Mouse (Mus musculus): ENCODE measurements around the gene Cox6a1. TPM values are rescaled to one million over a fixed set of nuclear protein-coding genes. Genes with fewer than 3 reads are reported as not detected.

The Cox6a1 gene
- polyA plus RNA-seq, 1 experiment from 2014 or later = 734 TPM

DNA sequence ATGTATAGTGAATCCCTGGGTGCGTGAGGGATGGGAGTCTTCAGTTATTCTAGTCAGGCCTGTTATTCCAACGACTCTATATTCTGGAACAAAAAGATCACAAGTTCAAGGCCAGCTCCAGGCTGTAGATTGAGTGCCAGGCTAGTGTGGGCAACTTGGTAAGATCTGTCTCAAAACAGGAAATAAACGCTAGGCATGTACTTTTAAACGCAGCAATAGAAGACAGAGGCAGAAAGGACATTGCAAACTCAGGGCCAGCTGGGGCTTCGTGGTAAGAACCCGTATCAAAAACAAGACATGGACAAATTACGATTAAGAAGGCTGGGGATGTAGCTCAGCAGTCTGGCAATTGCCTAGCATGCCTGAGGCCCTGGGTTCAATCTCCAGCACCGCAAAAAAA, 10.7 kb upstream of the Cox6a1 start:
- Histone ChIP-seq H3K27ac (replicated peaks; ENCODE audit: low read depth, low read length) (no peak overlapping the region), H3K36me3 (ENCODE audit: control insufficient read depth, insufficient read depth, low read length) (no peaks in the 10 kb centered on the region), H3K9me3 (ENCODE audit: control insufficient read depth, low read length) (no peaks in the 10 kb centered on the region), H3K4me1 (ENCODE audit: control insufficient read depth, insufficient read depth, low read length) (no peaks in the 10 kb centered on the region), H3K4me2 (ENCODE audit: low read depth, severe bottlenecking) (no peak overlapping the region), H3K27me3 (ENCODE audit: control insufficient read depth, insufficient read depth, low read length) (no peaks in the 10 kb centered on the region), H3K9ac (ENCODE audit: low read length) (no peak overlapping the region), H3K4me3 (ENCODE audit: low read depth, low read length) (no peak overlapping the region)
- ATAC-seq (ENCODE audit: insufficient number of reproducible peaks, low FRiP score, low TSS enrichment, low read depth) = no peak
- WGBS = 90% methylated on average over 8 of the region's 8 CpGs
- DNase-seq (ENCODE audit: low spot score) = no peak

DNA sequence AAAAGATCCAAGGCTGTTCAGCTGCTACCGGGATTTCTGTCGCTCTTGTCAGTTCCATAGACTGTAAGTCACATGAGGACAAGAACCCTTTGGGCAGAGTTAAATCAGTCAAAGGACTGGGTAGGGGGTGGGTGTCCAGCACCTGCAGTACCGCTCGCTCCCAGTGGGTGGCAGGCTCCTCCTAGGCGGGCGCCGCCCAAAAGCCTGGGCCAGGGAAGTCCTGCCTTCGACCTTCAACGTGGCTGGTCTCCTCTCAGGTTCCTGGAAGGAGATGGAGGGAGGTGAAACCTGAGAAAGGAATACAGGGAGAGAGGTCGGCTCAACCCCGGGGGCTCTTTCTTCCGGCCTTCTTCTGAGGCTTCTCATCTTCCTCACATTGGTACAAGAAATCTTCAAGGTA, 10.1 kb upstream of the Cox6a1 start:
- DNase-seq (ENCODE audit: low spot score) (peak; percentile 96), ATAC-seq (ENCODE audit: insufficient number of reproducible peaks, low FRiP score, low TSS enrichment, low read depth) (peak; percentile 72; the same call in 1 of the 2 replicates)
- Histone ChIP-seq H3K27ac (replicated peaks; ENCODE audit: low read depth, low read length) (no peak overlapping the region), H3K9me3 (ENCODE audit: control insufficient read depth, low read length) (no peaks in the 10 kb centered on the region), H3K4me1 (ENCODE audit: control insufficient read depth, insufficient read depth, low read length) (no peaks in the 10 kb centered on the region), H3K27me3 (ENCODE audit: control insufficient read depth, insufficient read depth, low read length) (no peaks in the 10 kb centered on the region), H3K4me2 (ENCODE audit: low read depth, severe bottlenecking) (no peak overlapping the region), H3K36me3 (ENCODE audit: control insufficient read depth, insufficient read depth, low read length) (no peaks in the 10 kb centered on the region), H3K4me3 (ENCODE audit: low read depth, low read length) (no peak overlapping the region), H3K9ac (ENCODE audit: low read length) (no peak overlapping the region)
- WGBS = 6% methylated on average over 12 of the region's 12 CpGs

DNA sequence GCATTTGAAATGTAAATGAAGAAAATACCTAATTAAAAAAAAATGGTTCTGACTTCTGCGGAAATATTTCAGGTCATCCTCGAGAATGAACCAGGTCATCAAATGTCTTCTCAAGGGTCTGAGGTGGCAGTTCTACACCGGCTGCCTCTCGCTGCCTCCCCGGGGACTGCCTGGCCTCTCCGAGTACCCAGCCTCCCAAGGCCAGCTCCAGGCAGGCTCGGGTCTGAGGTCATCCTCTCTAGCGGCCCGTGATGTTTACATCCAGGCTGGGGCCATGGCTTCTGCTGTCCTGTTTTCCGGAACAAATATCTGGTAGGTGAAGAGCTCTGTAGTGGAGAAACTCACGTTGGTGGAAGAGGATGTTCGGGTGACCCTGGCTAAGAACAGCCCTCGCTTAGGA, 6.3 kb upstream of the Cox6a1 start:
- no peak overlapping the region for H3K27ac ChIP-seq (replicated peaks; ENCODE audit: low read depth, low read length)
- DNase-seq (ENCODE audit: low spot score) (no peak), ATAC-seq (ENCODE audit: insufficient number of reproducible peaks, low FRiP score, low TSS enrichment, low read depth) (no peak)
- H3K36me3 ChIP-seq (ENCODE audit: control insufficient read depth, insufficient read depth, low read length) = no peaks in the 10 kb centered on the region
- no peak overlapping the region for H3K9ac ChIP-seq (ENCODE audit: low read length)
- no peak overlapping the region for H3K4me3 ChIP-seq (ENCODE audit: low read depth, low read length)
- H3K4me2 ChIP-seq (ENCODE audit: low read depth, severe bottlenecking) = no peak overlapping the region
- no peaks in the 10 kb centered on the region for H3K27me3 ChIP-seq (ENCODE audit: control insufficient read depth, insufficient read depth, low read length)
- no peaks in the 10 kb centered on the region for H3K9me3 ChIP-seq (ENCODE audit: control insufficient read depth, low read length)
- no peaks in the 10 kb centered on the region for H3K4me1 ChIP-seq (ENCODE audit: control insufficient read depth, insufficient read depth, low read length)
- WGBS = 69% methylated on average over 13 of the region's 13 CpGs

DNA sequence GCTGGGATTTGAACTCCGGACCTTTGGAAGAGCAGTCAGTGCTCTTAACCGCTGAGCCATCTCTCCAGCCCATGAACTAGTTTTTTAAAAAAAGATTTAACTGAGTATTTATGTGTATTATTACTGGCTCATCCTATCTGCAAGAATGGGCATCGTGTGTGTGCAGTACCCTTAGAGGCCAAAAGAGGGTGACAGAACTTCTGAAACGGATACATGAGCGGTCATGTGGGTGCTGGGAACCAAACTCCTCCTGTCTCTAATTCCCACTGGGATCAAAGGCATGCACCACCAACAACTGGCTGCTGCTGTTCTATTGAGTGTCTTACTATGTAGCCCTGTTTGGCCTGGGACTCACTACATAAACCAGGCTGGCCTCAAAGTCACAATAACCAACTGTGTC, 2.6 kb upstream of the Cox6a1 start:
- ATAC-seq (ENCODE audit: insufficient number of reproducible peaks, low FRiP score, low TSS enrichment, low read depth) = no peak
- no peak overlapping the region for H3K4me2 ChIP-seq (ENCODE audit: low read depth, severe bottlenecking)
- H3K27me3 ChIP-seq (ENCODE audit: control insufficient read depth, insufficient read depth, low read length) = no peaks in the 10 kb centered on the region
- no peak for DNase-seq (ENCODE audit: low spot score)
- no peaks in the 10 kb centered on the region; the same call in 1 of the 2 replicates for H3K36me3 ChIP-seq (ENCODE audit: control insufficient read depth, insufficient read depth, low read length)
- H3K27ac ChIP-seq (replicated peaks; ENCODE audit: low read depth, low read length) = no peak overlapping the region
- WGBS = 83% methylated on average over 5 of the region's 5 CpGs
- no peak overlapping the region for H3K9ac ChIP-seq (ENCODE audit: low read length)
- no peaks in the 10 kb centered on the region for H3K9me3 ChIP-seq (ENCODE audit: control insufficient read depth, low read length)
- H3K4me1 ChIP-seq (ENCODE audit: control insufficient read depth, insufficient read depth, low read length) = peaks cover 8% of the 10 kb centered on the region
- H3K4me3 ChIP-seq (ENCODE audit: low read depth, low read length) = no peak overlapping the region

DNA sequence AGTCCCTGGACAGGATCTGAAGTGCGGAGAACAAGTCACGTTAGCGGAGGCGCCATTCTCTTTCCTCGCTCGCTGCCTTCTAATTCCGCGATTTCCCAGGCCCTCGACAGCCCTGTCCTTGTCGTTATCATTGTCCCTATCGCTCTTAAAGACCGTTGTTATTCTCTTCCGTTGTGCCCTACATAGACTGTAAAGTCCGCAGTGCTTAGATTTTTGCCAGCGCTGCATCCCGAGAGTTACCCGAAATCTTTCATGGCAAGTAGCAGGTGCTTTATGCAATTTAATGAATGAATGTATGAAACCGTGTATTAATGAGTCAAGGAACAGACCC, 409 bp upstream of the Cox6a1 start:
- Histone ChIP-seq H3K4me2 (ENCODE audit: low read depth, severe bottlenecking) (peak overlapping the region; percentile 95), H3K9me3 (ENCODE audit: control insufficient read depth, low read length) (no peaks in the 10 kb centered on the region), H3K4me3 (ENCODE audit: low read depth, low read length) (peak overlapping the region; percentile 93), H3K36me3 (ENCODE audit: control insufficient read depth, insufficient read depth, low read length) (peaks cover 10% of the 10 kb centered on the region; the same call in 1 of the 2 replicates), H3K27me3 (ENCODE audit: control insufficient read depth, insufficient read depth, low read length) (no peaks in the 10 kb centered on the region), H3K4me1 (ENCODE audit: control insufficient read depth, insufficient read depth, low read length) (peaks cover 8% of the 10 kb centered on the region), H3K9ac (ENCODE audit: low read length) (peak overlapping the region; percentile 57), H3K27ac (replicated peaks; ENCODE audit: low read depth, low read length) (no peak overlapping the region)
- ATAC-seq (ENCODE audit: insufficient number of reproducible peaks, low FRiP score, low TSS enrichment, low read depth) = no peak
- no peak for DNase-seq (ENCODE audit: low spot score)
- under 1% methylated on average over 18 of the region's 18 CpGs for WGBS

DNA sequence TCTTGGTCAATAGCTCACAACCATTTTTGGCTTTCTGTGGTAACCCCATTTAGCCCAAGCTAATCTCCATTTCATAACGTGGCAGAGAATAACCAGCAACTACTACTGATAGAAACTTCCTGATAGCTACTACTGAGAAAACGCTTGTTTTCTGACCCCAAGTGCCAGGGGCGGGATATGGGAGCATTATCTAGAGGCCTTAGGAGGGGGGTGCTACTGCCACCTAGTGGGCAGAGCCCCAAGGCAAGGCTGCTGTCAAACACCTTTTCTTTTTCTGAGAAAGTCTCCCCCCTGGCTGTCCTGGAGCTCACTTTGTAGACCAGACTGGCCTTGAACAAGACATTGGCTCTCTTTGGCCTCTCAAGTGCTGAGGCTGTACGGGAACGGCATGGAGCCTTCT, 1.2 kb downstream of the Cox6a1 start:
- no peaks in the 10 kb centered on the region for H3K9me3 ChIP-seq (ENCODE audit: control insufficient read depth, low read length)
- no peak overlapping the region for H3K9ac ChIP-seq (ENCODE audit: low read length)
- peak overlapping the region; percentile 95 for H3K4me2 ChIP-seq (ENCODE audit: low read depth, severe bottlenecking)
- no peak overlapping the region for H3K27ac ChIP-seq (replicated peaks; ENCODE audit: low read depth, low read length)
- H3K4me3 ChIP-seq (ENCODE audit: low read depth, low read length) = peak overlapping the region; percentile 93
- DNase-seq (ENCODE audit: low spot score) = peak; percentile 88
- H3K36me3 ChIP-seq (ENCODE audit: control insufficient read depth, insufficient read depth, low read length) = peaks cover 11% of the 10 kb centered on the region; the same call in 1 of the 2 replicates
- no peak for ATAC-seq (ENCODE audit: insufficient number of reproducible peaks, low FRiP score, low TSS enrichment, low read depth)
- no peaks in the 10 kb centered on the region for H3K27me3 ChIP-seq (ENCODE audit: control insufficient read depth, insufficient read depth, low read length)
- peaks cover 8% of the 10 kb centered on the region for H3K4me1 ChIP-seq (ENCODE audit: control insufficient read depth, insufficient read depth, low read length)
- WGBS = 2% methylated on average over 5 of the region's 5 CpGs

DNA sequence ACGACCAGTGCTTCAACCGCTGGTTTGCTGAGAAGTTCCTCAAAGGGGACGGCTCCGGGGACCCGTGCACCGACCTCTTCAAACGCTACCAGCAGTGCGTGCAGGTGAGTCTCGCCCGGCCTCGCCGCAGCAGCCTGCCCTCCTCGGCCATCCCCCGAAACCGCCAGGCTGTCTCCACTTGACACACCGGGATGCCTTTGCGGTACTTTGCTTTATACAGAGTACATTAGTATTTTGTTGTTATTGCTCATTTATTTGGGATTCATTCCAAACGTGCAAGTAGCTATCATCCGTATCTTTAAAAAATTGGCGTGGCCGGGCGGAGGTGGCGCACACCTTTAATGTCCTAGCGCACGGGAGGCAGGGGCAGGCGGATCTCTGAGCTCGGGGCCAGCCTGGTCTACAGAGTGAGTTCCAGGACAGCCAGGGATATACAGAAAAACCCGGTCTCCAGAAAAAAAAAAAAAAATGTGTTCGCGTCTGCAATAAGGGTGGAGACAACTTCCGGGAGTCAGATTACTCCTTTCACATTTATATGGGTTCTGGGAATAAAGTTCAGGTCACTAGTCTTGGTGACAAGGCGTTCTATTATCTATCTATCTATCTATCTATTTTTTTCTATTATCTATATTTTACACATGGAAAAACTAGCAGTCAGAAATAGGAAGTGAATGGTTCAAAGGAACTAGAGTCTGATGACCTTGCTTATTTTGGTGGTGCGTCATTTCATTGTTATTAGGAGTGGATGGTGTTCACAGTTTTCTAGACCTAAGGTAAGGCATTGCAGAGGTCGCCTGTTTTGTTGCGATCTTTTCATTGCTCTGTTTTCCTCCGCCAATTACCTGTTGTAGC, 7.2 kb downstream of the Cox6a1 start:
- Histone ChIP-seq H3K27me3 (ENCODE audit: control insufficient read depth, insufficient read depth, low read length) (no peaks in the 10 kb centered on the region), H3K4me3 (ENCODE audit: low read depth, low read length) (peak overlapping the region; percentile 83), H3K9ac (ENCODE audit: low read length) (peak overlapping the region; percentile 85), H3K36me3 (ENCODE audit: control insufficient read depth, insufficient read depth, low read length) (peaks cover 11% of the 10 kb centered on the region; the same call in 1 of the 2 replicates), H3K4me1 (ENCODE audit: control insufficient read depth, insufficient read depth, low read length) (peaks cover 7% of the 10 kb centered on the region; the same call in 1 of the 2 replicates), H3K4me2 (ENCODE audit: low read depth, severe bottlenecking) (peak overlapping the region; percentile 72), H3K9me3 (ENCODE audit: control insufficient read depth, low read length) (no peaks in the 10 kb centered on the region), H3K27ac (replicated peaks; ENCODE audit: low read depth, low read length) (no peak overlapping the region)
- no peak for DNase-seq (ENCODE audit: low spot score)
- peak; percentile 49; the same call in 1 of the 2 replicates for ATAC-seq (ENCODE audit: insufficient number of reproducible peaks, low FRiP score, low TSS enrichment, low read depth)
- 11% methylated on average over 36 of the region's 36 CpGs for WGBS

DNA sequence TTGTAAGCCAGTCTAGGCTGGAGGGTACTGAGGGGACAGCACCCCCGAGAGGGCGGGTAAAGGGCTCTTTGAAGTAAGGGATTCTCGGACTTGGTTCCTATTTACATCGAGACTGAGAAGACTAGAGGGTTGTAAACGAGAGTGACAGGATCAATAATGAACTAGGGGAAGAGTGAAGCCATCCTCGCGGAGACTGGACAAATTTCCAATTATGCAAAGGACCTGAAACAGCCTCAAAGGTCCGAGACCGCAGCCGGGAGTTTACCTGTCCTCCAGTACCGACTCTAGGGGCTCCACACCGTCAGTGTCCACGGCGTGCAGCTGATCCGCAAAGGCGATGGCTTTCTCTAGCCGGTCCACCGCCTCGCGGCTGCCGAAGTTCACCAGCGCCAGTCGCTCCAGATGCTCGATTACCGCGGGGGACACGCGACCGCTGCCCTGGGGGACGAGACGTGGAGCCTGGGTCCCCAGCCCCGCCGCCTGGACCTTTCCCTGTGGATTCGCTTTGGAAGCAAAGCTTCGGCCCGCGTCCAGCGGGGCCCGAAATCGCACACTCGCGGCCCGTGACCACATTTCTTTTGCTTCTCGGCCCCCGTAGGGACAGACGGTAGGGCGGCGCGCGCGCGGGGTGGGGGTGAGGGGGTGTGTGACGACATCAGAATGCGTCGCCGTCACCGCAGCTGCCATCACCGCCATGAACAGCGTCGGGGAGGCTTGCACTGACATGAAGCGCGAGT, 8.0 kb downstream of the Cox6a1 start, which contains the start of the genes Gatc and Triap1:
Gene Gatc, minus strand, starts transcription at position 602 of the 737 bp plus-strand sequence.
Gene Triap1, plus strand, starts transcription at position 649 of the 737 bp plus-strand sequence.
- under 1% methylated on average over 62 of the region's 62 CpGs for WGBS

More for the DNA sequence above, 8.0 kb downstream of the Cox6a1 start, which contains the start of the genes Gatc and Triap1:
- peak; percentile 95 for DNase-seq (ENCODE audit: low spot score)
- peak within 1 kb of the TSS; percentile 72 for H3K4me2 ChIP-seq (ENCODE audit: low read depth, severe bottlenecking)
- peaks cover 7% of the 10 kb centered on the region; the same call in 1 of the 2 replicates for H3K4me1 ChIP-seq (ENCODE audit: control insufficient read depth, insufficient read depth, low read length)
- peak within 1 kb of the TSS; percentile 83 for H3K4me3 ChIP-seq (ENCODE audit: low read depth, low read length)
- H3K27ac ChIP-seq (replicated peaks; ENCODE audit: low read depth, low read length) = 0 out of 2 replicates have a peak within 1 kb of the TSS, but pooled peaks have one; percentile 55
- H3K36me3 ChIP-seq (ENCODE audit: control insufficient read depth, insufficient read depth, low read length) = peaks cover 11% of the 10 kb centered on the region; the same call in 1 of the 2 replicates
- no peaks in the 10 kb centered on the region for H3K27me3 ChIP-seq (ENCODE audit: control insufficient read depth, insufficient read depth, low read length)
- no peaks in the 10 kb centered on the region for H3K9me3 ChIP-seq (ENCODE audit: control insufficient read depth, low read length)
- peak within 1 kb of the TSS; percentile 85 for H3K9ac ChIP-seq (ENCODE audit: low read length)
- ATAC-seq (ENCODE audit: insufficient number of reproducible peaks, low FRiP score, low TSS enrichment, low read depth) = peak; percentile 84
